Mouse (Mus musculus) heart, embryonic 16.5 days (tissue): ENCODE measurements around the gene Rbm20. TPM values are rescaled to one million over a fixed set of nuclear protein-coding genes. Genes with fewer than 3 reads are reported as not detected.

Experiments
- ATAC-seq: fragments of 200-750 bp; cut with Nextera tagmentation; replicated peaks from 2 replicates; pipeline ENCODE4 v1.8.0; 2017; ENCODE audit warnings: moderate number of reproducible peaks; ENCODE audit not compliant: insufficient read depth, low FRiP score; ENCODE audit errors: extremely low read depth
- H3K27ac ChIP-seq: fragments of 300-500 bp; sonication (generic); 2 replicates; pipeline ENCODE4 v1.5.1; 2014; ENCODE audit warnings: mild to moderate bottlenecking, low read length, control low read depth, moderate library complexity
- H3K27me3 ChIP-seq: fragments of 300-500 bp; sonication (generic); 2 replicates; pipeline ENCODE4 v1.6.1; 2014; ENCODE audit warnings: low read length, mixed read lengths; ENCODE audit not compliant: control insufficient read depth, insufficient read depth
- H3K36me3 ChIP-seq: fragments of 300-500 bp; sonication (generic); 2 replicates; pipeline ENCODE4 v1.6.1; 2014; ENCODE audit not compliant: control insufficient read depth, insufficient read depth
- H3K4me1 ChIP-seq: fragments of 300-500 bp; sonication (generic); 2 replicates; pipeline ENCODE4 v1.6.1; 2014; ENCODE audit warnings: low read length, mixed read lengths; ENCODE audit not compliant: control insufficient read depth, insufficient read depth
- H3K4me2 ChIP-seq: fragments of 300-500 bp; sonication (generic); 2 replicates; pipeline ENCODE4 v1.6.1; 2014; ENCODE audit warnings: low read depth, mild to moderate bottlenecking, control low read depth, low read length
- H3K4me3 ChIP-seq: fragments of 300-500 bp; sonication (generic); 2 replicates; pipeline ENCODE4 v1.5.1; 2014; ENCODE audit warnings: mild to moderate bottlenecking, control low read depth, low read length
- H3K9ac ChIP-seq: fragments of 300-500 bp; sonication (generic); 2 replicates; pipeline ENCODE4 v1.6.1; 2014; ENCODE audit warnings: low read length, control low read depth
- H3K9me3 ChIP-seq: fragments of 300-500 bp; sonication (generic); replicated peaks from 2 replicates; pipeline ENCODE4 v1.6.1; 2016; ENCODE audit warnings: low read length; ENCODE audit not compliant: control insufficient read depth
- WGBS: fragments of 180-500 bp; shearing (Covaris S2); extraction: QIAGEN DNeasy Blood & Tissue Kit; methylation state at CpG from one replicate; pipeline ENCODE4 v1.1.7; 2014; 5-methylcytosine and 5-hydroxymethylcytosine counted together
- polyA plus RNA-seq: library from polyadenylated mRNA; unstranded; fragments of >200 nt; fragmentation: Nextera tagmentation; extraction: Ambion mirVana; gene quantifications from 2 replicates; pipeline ENCODE4 v1.2.1, GENCODE M21; 2015

Gene Rbm20
- polyA plus RNA-seq, 1 experiment from 2014 or later, result 48.1 TPM

- Histone ChIP-seq H3K27me3 (no peaks in the 10 kb centered on the region), H3K27ac (peak overlapping the region; percentile 30), H3K4me3 (no peak overlapping the region), H3K4me2 (no peak overlapping the region), H3K36me3 (no peaks in the 10 kb centered on the region), H3K9me3 (no peaks in the 10 kb centered on the region), H3K9ac (no peak overlapping the region), H3K4me1 (peaks cover 31% of the 10 kb centered on the region)
- WGBS, result 53% methylated on average over 9 of the region's 9 CpGs
- no peak for ATAC-seq
Observed at GRCm38 (mm10) chr19:53892838-53893359, 215.8 kb downstream of the Rbm20 start.

GRCm38 (mm10) chr19:53893711-53894171, 216.6 kb downstream of the Rbm20 start:
- no peaks in the 10 kb centered on the region for H3K27me3 ChIP-seq
- H3K9me3 ChIP-seq, result no peaks in the 10 kb centered on the region
- 58% methylated on average over 3 of the region's 3 CpGs for WGBS
- H3K36me3 ChIP-seq, result no peaks in the 10 kb centered on the region
- H3K27ac ChIP-seq, result peak overlapping the region; percentile 75
- H3K4me3 ChIP-seq, result no peak overlapping the region
- H3K4me1 ChIP-seq, result peaks cover 35% of the 10 kb centered on the region
- ATAC-seq, result no peak
- no peak overlapping the region for H3K9ac ChIP-seq
- no peak overlapping the region for H3K4me2 ChIP-seq

- Histone ChIP-seq H3K36me3 (no peaks in the 10 kb centered on the region), H3K9me3 (no peaks in the 10 kb centered on the region), H3K9ac (no peak overlapping the region), H3K27me3 (no peaks in the 10 kb centered on the region), H3K4me1 (peaks cover 35% of the 10 kb centered on the region), H3K27ac (0 out of 2 replicates have a peak overlapping the region, but pooled peaks have one; percentile 1), H3K4me2 (no peak overlapping the region), H3K4me3 (no peak overlapping the region)
- WGBS, result 70% methylated on average over 12 of the region's 12 CpGs
- ATAC-seq, result no peak
Observed at GRCm38 (mm10) chr19:53894538-53895121, 217.5 kb downstream of the Rbm20 start.

GRCm38 (mm10) chr19:53898046-53898445, 220.9 kb downstream of the Rbm20 start:
- no peak for ATAC-seq
- WGBS, result 57% methylated on average over 5 of the region's 5 CpGs
- Histone ChIP-seq H3K9me3 (no peaks in the 10 kb centered on the region), H3K27me3 (no peaks in the 10 kb centered on the region), H3K36me3 (no peaks in the 10 kb centered on the region), H3K4me3 (no peak overlapping the region), H3K4me2 (no peak overlapping the region), H3K27ac (peak overlapping the region; percentile 60), H3K4me1 (peaks cover 27% of the 10 kb centered on the region), H3K9ac (peak overlapping the region; percentile 22; the same call in 1 of the 2 replicates)

GRCm38 (mm10) chr19:53898498-53898897, 221.4 kb downstream of the Rbm20 start:
- peak overlapping the region; percentile 22; the same call in 1 of the 2 replicates for H3K9ac ChIP-seq
- H3K27me3 ChIP-seq, result no peaks in the 10 kb centered on the region
- no peak overlapping the region for H3K4me3 ChIP-seq
- H3K36me3 ChIP-seq, result no peaks in the 10 kb centered on the region
- ATAC-seq, result no peak
- H3K9me3 ChIP-seq, result no peaks in the 10 kb centered on the region
- H3K27ac ChIP-seq, result peak overlapping the region; percentile 60
- H3K4me1 ChIP-seq, result peaks cover 22% of the 10 kb centered on the region
- H3K4me2 ChIP-seq, result no peak overlapping the region
- 72% methylated on average over 4 of the region's 4 CpGs for WGBS

- Histone ChIP-seq H3K4me3 (no peak overlapping the region), H3K27ac (no peak overlapping the region), H3K9me3 (no peaks in the 10 kb centered on the region), H3K4me1 (peaks cover 17% of the 10 kb centered on the region), H3K9ac (no peak overlapping the region), H3K4me2 (no peak overlapping the region), H3K27me3 (no peaks in the 10 kb centered on the region), H3K36me3 (no peaks in the 10 kb centered on the region)
- WGBS, result 76% methylated on average over 25 of the region's 25 CpGs
- no peak for ATAC-seq
Observed at GRCm38 (mm10) chr19:53898970-53899900, 222.1 kb downstream of the Rbm20 start.

DNA sequence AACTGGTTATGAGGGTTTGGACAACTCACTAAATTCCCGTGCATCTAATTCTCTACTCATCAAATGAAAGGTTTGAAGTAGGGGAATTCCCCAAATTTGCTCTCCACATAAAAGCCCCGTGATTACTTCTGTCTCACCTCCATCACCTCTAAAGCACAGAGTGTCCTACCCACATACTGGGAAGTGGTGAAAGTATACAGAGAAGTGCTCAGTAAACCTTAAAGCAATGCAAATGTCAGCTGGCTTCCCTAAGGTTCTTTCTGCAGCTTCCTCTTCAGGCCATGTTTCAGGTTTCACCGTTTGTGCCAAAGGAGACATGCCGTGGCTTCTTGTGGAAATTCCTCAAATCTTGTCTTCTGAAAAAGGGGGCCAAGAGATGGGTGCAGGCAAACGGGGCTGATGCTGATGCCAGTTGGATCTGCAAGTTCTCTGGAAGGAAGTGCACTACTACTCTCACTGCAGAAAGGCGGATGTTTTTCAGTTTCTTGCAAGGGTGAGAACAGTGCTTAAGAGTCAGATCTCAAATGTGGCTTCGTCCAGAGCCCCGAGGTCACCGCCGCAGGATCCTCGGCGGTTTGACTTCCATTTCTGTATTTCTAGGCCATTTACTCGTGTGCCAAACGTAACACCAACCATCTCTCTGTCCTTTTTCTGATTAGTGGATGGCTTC, 223.0 kb downstream of the Rbm20 start:
- Histone ChIP-seq H3K27ac (no peak overlapping the region), H3K4me2 (no peak overlapping the region), H3K27me3 (no peaks in the 10 kb centered on the region), H3K9ac (no peak overlapping the region), H3K4me1 (peaks cover 22% of the 10 kb centered on the region), H3K4me3 (no peak overlapping the region), H3K36me3 (no peaks in the 10 kb centered on the region), H3K9me3 (no peaks in the 10 kb centered on the region)
- 77% methylated on average over 14 of the region's 14 CpGs for WGBS
- ATAC-seq, result no peak

GRCm38 (mm10) chr19:53901931-53902738, 225.0 kb downstream of the Rbm20 start:
- Histone ChIP-seq H3K27me3 (no peaks in the 10 kb centered on the region), H3K9me3 (no peaks in the 10 kb centered on the region), H3K4me3 (peak overlapping the region; percentile 98), H3K27ac (peak overlapping the region; percentile 81), H3K4me1 (peaks cover 29% of the 10 kb centered on the region), H3K36me3 (no peaks in the 10 kb centered on the region), H3K4me2 (peak overlapping the region; percentile 67), H3K9ac (peak overlapping the region; percentile 80)
- ATAC-seq, result no peak
- WGBS, result 32% methylated on average over 15 of the region's 15 CpGs
